18 mouse cellular contexts compared by ENCODE assay signal in the genomic region with DNA sequence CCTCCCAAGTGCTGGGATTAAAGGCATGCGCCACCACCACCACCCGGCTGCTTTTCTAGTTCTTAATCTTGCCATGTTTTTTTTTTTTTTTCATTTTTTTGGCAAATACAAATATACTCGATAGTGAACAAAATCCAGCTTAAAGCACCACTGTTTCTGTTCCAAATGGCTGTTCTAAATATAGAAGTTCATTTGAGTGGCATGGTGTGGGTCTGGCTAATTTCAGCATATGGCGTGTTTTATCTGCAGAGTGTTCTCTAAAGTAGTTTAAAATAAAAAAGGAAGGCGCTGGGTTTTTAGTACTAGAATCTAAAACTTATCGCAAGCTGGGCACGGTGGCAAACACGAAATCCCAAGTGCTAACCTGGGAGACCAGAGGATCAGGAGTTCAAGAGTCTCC.
"Had no signal": no experiment of that assay in that cellular context is flagged by ENCODE, and none has a peak within 500 bp of the region (broad histone marks: within the 10 kb centered on the region; RNA-seq: fewer than 3 reads in every experiment).

No protein-coding gene starts in this region.

- H3K4me1 ChIP-seq: limb, embryonic 10.5 days had no signal

- H3K36me3 ChIP-seq: liver, embryonic 15.5 days had no signal

- H3K27me3 ChIP-seq: liver, embryonic 15.5 days; neural tube, embryonic 15.5 days had no signal

- H3K4me3 ChIP-seq: layer of hippocampus, adult 2 months; left cerebral cortex, adult 2 months; limb, embryonic 10.5 days; liver, embryonic 15.5 days; midbrain, embryonic 10.5 days; myocyte; neural tube, embryonic 15.5 days had no signal

- H3K9ac ChIP-seq: liver, embryonic 15.5 days; neural tube, embryonic 15.5 days had no signal

- DNase-seq: kidney, postnatal 10 days; kidney, postnatal 4 days; lung, adult 2 months; lung, postnatal 36 days; midbrain, embryonic 14.5 days; right cerebral cortex, adult 18-20 months; right cerebral cortex, postnatal 25 days; thymus, adult 2 months; thymus, postnatal 25 days had no signal

- H3K9me3 ChIP-seq: limb, embryonic 10.5 days; liver, embryonic 15.5 days; midbrain, embryonic 10.5 days; neural tube, embryonic 15.5 days had no signal

- H3K4me2 ChIP-seq: liver, embryonic 11.5 days; liver, embryonic 15.5 days; neural tube, embryonic 15.5 days had no signal

- H3K27ac ChIP-seq: layer of hippocampus, adult 2 months; left cerebral cortex, adult 2 months; limb, embryonic 10.5 days; liver, embryonic 15.5 days; midbrain, embryonic 10.5 days; neural tube, embryonic 15.5 days had no signal

- ATAC-seq: lung, postnatal 0 days had no signal
